Mouse (Mus musculus) embryo, embryonic 11.5 days (tissue): ENCODE measurements around the gene Gm20820.
"Not testable (repeated sequence)": the region's sequence is repeated elsewhere in the genome, so short reads cannot be mapped to it uniquely, and the experiment has no call there.

ENCODE experiments used
- DNase-seq: peaks from one replicate; pipeline ENCODE4 v3.0.0-alpha.2; 2012; ENCODE audit warnings: low read depth, low spot score

Gene Gm20820

GRCm38 (mm10) chrY:86061472-86061871 is at the start of gene Gm20820:
Gene Gm20820, plus strand, starts transcription at chrY:86061772.
- DNase-seq = not testable (repeated sequence)
